Mouse (Mus musculus): ENCODE data around the gene Nrxn2.
A peak's percentile ranks its signal among the peaks of the same experiment; 100 is the strongest.

The Nrxn2 gene

GRCm38 (mm10) chr19:6546096-6546495, 127.6 kb downstream of the Nrxn2 start:
- DNase-seq: no peak

GRCm38 (mm10) chr19:6547801-6548200, 129.3 kb downstream of the Nrxn2 start:
- DNase-seq: no peak

GRCm38 (mm10) chr19:6548431-6549410, 130.2 kb downstream of the Nrxn2 start:
- no peak for DNase-seq

GRCm38 (mm10) chr19:6549566-6549965, 131.0 kb downstream of the Nrxn2 start:
- DNase-seq: peak; percentile 57

- no peak for DNase-seq
Observed at GRCm38 (mm10) chr19:6551215-6551614, 132.7 kb downstream of the Nrxn2 start.

- DNase-seq: no peak
Observed at GRCm38 (mm10) chr19:6552302-6553028, 133.9 kb downstream of the Nrxn2 start.

- no peak for DNase-seq
Observed at GRCm38 (mm10) chr19:6553174-6553573, 134.6 kb downstream of the Nrxn2 start.

GRCm38 (mm10) chr19:6553819-6554582, 135.5 kb downstream of the Nrxn2 start:
- DNase-seq: no peak

- no peak for DNase-seq
Observed at GRCm38 (mm10) chr19:6559576-6559975, 141.0 kb downstream of the Nrxn2 start.

GRCm38 (mm10) chr19:6560246-6560815, 141.8 kb downstream of the Nrxn2 start:
- no peak for DNase-seq

GRCm38 (mm10) chr19:6565136-6565535, 146.6 kb downstream of the Nrxn2 start:
- DNase-seq: no peak

- DNase-seq: no peak
Observed at GRCm38 (mm10) chr19:6566450-6566849, 147.9 kb downstream of the Nrxn2 start.

GRCm38 (mm10) chr19:6569021-6569420, 150.5 kb downstream of the Nrxn2 start:
- no peak for DNase-seq

- no peak for DNase-seq
Observed at GRCm38 (mm10) chr19:6569561-6569960, 151.0 kb downstream of the Nrxn2 start.

GRCm38 (mm10) chr19:6571476-6571875, 152.9 kb downstream of the Nrxn2 start:
- no peak for DNase-seq

- no peak for DNase-seq
Observed at GRCm38 (mm10) chr19:6572001-6572400, 153.5 kb downstream of the Nrxn2 start.

Data from layer of hippocampus, adult 9-11 months (tissue).